Mouse (Mus musculus) MEL (cell line): ENCODE measurements around the gene Calhm3. TPM values are rescaled to one million over a fixed set of nuclear protein-coding genes. Genes with fewer than 3 reads are reported as not detected.

Experiments used
- DNase-seq: peaks from one replicate; pipeline ENCODE4 v3.0.0; 2011; ENCODE audit warnings: low read depth, low spot score
- H3K27ac ChIP-seq: 2 replicates; pipeline ENCODE4 v1.5.1; 2012; ENCODE audit warnings: low read depth, mild to moderate bottlenecking, control low read depth, low read length, moderate library complexity; ENCODE audit not compliant: control insufficient read depth
- H3K27me3 ChIP-seq, 2 experiments: fragments of 150-350 bp in 1 of 2; sonication (generic) in 1 of 2; 2 replicates each; pipeline ENCODE4 v1.6.1; 2012; ENCODE audit warnings: low read length in 2 of 2, mild to moderate bottlenecking in 2 of 2, improper control_type of control experiment in 1 of 2, moderate library complexity in 1 of 2; ENCODE audit not compliant: insufficient read depth in 2 of 2, control insufficient read depth in 1 of 2
- H3K36me3 ChIP-seq, 2 experiments: 2 replicates each; pipeline ENCODE4 v1.6.1; 2012 to 2014; ENCODE audit warnings: low read length in 2 of 2, improper control_type of control experiment in 1 of 2, inconsistent platforms in 1 of 2, mild to moderate bottlenecking in 1 of 2; ENCODE audit not compliant: insufficient read depth in 2 of 2, control insufficient read depth in 1 of 2
- H3K4me1 ChIP-seq, 2 experiments: fragments of 150-350 bp in 1 of 2; sonication (generic) in 1 of 2; 2 replicates each; pipeline ENCODE4 v1.6.1; 2012; ENCODE audit warnings: low read length in 2 of 2, improper control_type of control experiment in 1 of 2, mild to moderate bottlenecking in 1 of 2; ENCODE audit not compliant: insufficient read depth in 2 of 2, control insufficient read depth in 1 of 2
- H3K4me3 ChIP-seq, 2 experiments: fragments of 150-350 bp in 1 of 2; sonication (generic) in 1 of 2; 2 replicates each; pipeline ENCODE4 v1.5.1; 2012; ENCODE audit warnings: low read depth in 2 of 2, low read length in 2 of 2, mild to moderate bottlenecking in 2 of 2, moderate library complexity in 2 of 2, control low read depth in 1 of 2, improper control_type of control experiment in 1 of 2; ENCODE audit not compliant: control insufficient read depth in 1 of 2, insufficient read depth in 1 of 2
- H3K79me2 ChIP-seq: 2 replicates; pipeline ENCODE4 v1.6.1; 2012; ENCODE audit warnings: mild to moderate bottlenecking, low read length, moderate library complexity; ENCODE audit not compliant: control insufficient read depth, poor library complexity, insufficient read depth
- H3K9ac ChIP-seq: 2 replicates; pipeline ENCODE4 v1.6.1; 2012; ENCODE audit warnings: low read depth, mild to moderate bottlenecking, control low read depth, low read length, moderate library complexity; ENCODE audit not compliant: control insufficient read depth, poor library complexity, severe bottlenecking
- H3K9me3 ChIP-seq: fragments of 150-350 bp; sonication (generic); replicated peaks from 2 replicates; pipeline ENCODE4 v1.6.1; 2012; ENCODE audit warnings: mild to moderate bottlenecking, low read length, improper control_type of control experiment, moderate library complexity; ENCODE audit not compliant: insufficient read depth
- E2F4 ChIP-seq: IDR thresholded peaks from 2 replicates; pipeline ENCODE4 v1.6.1; 2011; ENCODE audit warnings: low read depth, low read length, improper control_type of control experiment, borderline replicate concordance
- ELF1 ChIP-seq: IDR thresholded peaks from 2 replicates; pipeline ENCODE4 v1.6.1; 2014; ENCODE audit warnings: low read depth, mild to moderate bottlenecking, inconsistent platforms, low read length, improper control_type of control experiment, moderate library complexity
- EP300 ChIP-seq, 2 experiments: IDR thresholded peaks; 2 replicates each; pipeline ENCODE4 v1.6.1; 2011; ENCODE audit warnings: improper control_type of control experiment in 2 of 2, low read length in 2 of 2, low read depth in 1 of 2, mild to moderate bottlenecking in 1 of 2
- HCFC1 ChIP-seq: IDR thresholded peaks from 2 replicates; pipeline ENCODE4 v1.6.1; 2012; ENCODE audit warnings: low read depth, mild to moderate bottlenecking, inconsistent platforms, low read length, improper control_type of control experiment, moderate library complexity
- JUND ChIP-seq: IDR thresholded peaks from 2 replicates; pipeline ENCODE4 v1.6.1; 2011; ENCODE audit warnings: low read depth, mild to moderate bottlenecking, improper control_type of control experiment, low read length
- KAT2A ChIP-seq: conservative IDR thresholded peaks from 2 replicates; pipeline ENCODE4 v1.6.1; 2012; ENCODE audit warnings: low read depth, low read length, improper control_type of control experiment, inconsistent platforms
- MAFK ChIP-seq: IDR thresholded peaks from 2 replicates; pipeline ENCODE4 v1.6.1; 2011; ENCODE audit warnings: low read depth, mild to moderate bottlenecking, low read length, improper control_type of control experiment, borderline replicate concordance
- MAX ChIP-seq: IDR thresholded peaks from 2 replicates; pipeline ENCODE4 v1.6.1; 2011; ENCODE audit warnings: low read length, improper control_type of control experiment
- MAZ ChIP-seq: IDR thresholded peaks from 2 replicates; pipeline ENCODE4 v1.6.1; 2012; ENCODE audit warnings: low read depth, mild to moderate bottlenecking, inconsistent platforms, low read length, improper control_type of control experiment
- MYB ChIP-seq: IDR thresholded peaks from 2 replicates; pipeline ENCODE4 v1.6.1; 2011; ENCODE audit warnings: mild to moderate bottlenecking, low read depth, low read length, improper control_type of control experiment
- MYC ChIP-seq: IDR thresholded peaks from 2 replicates; pipeline ENCODE4 v1.6.1; 2011; ENCODE audit warnings: low read depth, mild to moderate bottlenecking, low read length, improper control_type of control experiment, moderate library complexity
- POLR2A ChIP-seq, 2 experiments: IDR thresholded peaks; 2 replicates each; pipeline ENCODE4 v1.6.1; 2011 to 2012; ENCODE audit warnings: low read length in 2 of 2, mild to moderate bottlenecking in 2 of 2, control low read depth in 1 of 2, improper control_type of control experiment in 1 of 2, low read depth in 1 of 2, moderate library complexity in 1 of 2; ENCODE audit not compliant: control insufficient read depth in 1 of 2, insufficient read depth in 1 of 2, poor library complexity in 1 of 2
- POLR2AphosphoS5 ChIP-seq: IDR thresholded peaks from 2 replicates; pipeline ENCODE4 v1.6.1; 2012; ENCODE audit warnings: low read depth, borderline replicate concordance, mild to moderate bottlenecking, inconsistent platforms, low read length, moderate library complexity, mixed read lengths
- RAD21 ChIP-seq: IDR thresholded peaks from 2 replicates; pipeline ENCODE4 v1.6.1; 2011; ENCODE audit warnings: mild to moderate bottlenecking, low read depth, low read length, improper control_type of control experiment
- SMC3 ChIP-seq: IDR thresholded peaks from 2 replicates; pipeline ENCODE4 v1.6.1; 2011; ENCODE audit warnings: low read depth, low read length, improper control_type of control experiment
- TBP ChIP-seq: IDR thresholded peaks from 2 replicates; pipeline ENCODE4 v1.8.0; 2011; ENCODE audit warnings: low read depth, low read length, improper control_type of control experiment
- TCF12 ChIP-seq: IDR thresholded peaks from 2 replicates; pipeline ENCODE4 v1.6.1; 2014; ENCODE audit warnings: low read depth, mild to moderate bottlenecking, inconsistent platforms, low read length, improper control_type of control experiment, moderate library complexity
- USF1 ChIP-seq: IDR thresholded peaks from 2 replicates; pipeline ENCODE4 v1.6.1; 2014; ENCODE audit warnings: low read depth, mild to moderate bottlenecking, inconsistent platforms, low read length, improper control_type of control experiment, moderate library complexity
- USF2 ChIP-seq, 2 experiments: IDR thresholded peaks; 2 replicates each; pipeline ENCODE4 v1.6.1; 2011 to 2012; ENCODE audit warnings: improper control_type of control experiment in 2 of 2, low read length in 2 of 2, borderline replicate concordance in 1 of 2, inconsistent platforms in 1 of 2, low read depth in 1 of 2, mild to moderate bottlenecking in 1 of 2; ENCODE audit not compliant: insufficient read depth in 1 of 2
- ZC3H11A ChIP-seq: IDR thresholded peaks from 2 replicates; pipeline ENCODE4 v1.6.1; 2012; ENCODE audit warnings: low read depth, mild to moderate bottlenecking, inconsistent platforms, low read length, improper control_type of control experiment
- ZKSCAN1 ChIP-seq: IDR thresholded peaks from 2 replicates; pipeline ENCODE4 v1.6.1; 2012; ENCODE audit warnings: low read depth, mild to moderate bottlenecking, inconsistent platforms, low read length, improper control_type of control experiment, moderate library complexity
- ZMIZ1 ChIP-seq: IDR thresholded peaks from 2 replicates; pipeline ENCODE4 v1.6.1; 2012; ENCODE audit warnings: low read depth, mild to moderate bottlenecking, inconsistent platforms, low read length, improper control_type of control experiment, moderate library complexity
- polyA plus RNA-seq, 2 experiments: library from polyadenylated mRNA; stranded (reverse) in 1 of 2; unstranded in 1 of 2; fragments of >175 nt in 1 of 2; fragments of >200 nt in 1 of 2; gene quantifications; 2 replicates each; pipeline versions ENCODE4 v1.2.1 to v1.2.4; 2012; ENCODE audit warnings: low replicate concordance in 2 of 2, low read depth in 1 of 2; ENCODE audit not compliant: insufficient read length in 2 of 2, insufficient read depth in 1 of 2, missing spikeins in 1 of 2
- total RNA-seq: library from RNA; depleted of rRNA; stranded (reverse); fragments of 300-350 nt; gene quantifications from 2 replicates; pipeline ENCODE4 v1.2.3, GENCODE M21; 2012

Gene Calhm3
- total and polyA plus RNA-seq, 3 experiments = not detected

DNA sequence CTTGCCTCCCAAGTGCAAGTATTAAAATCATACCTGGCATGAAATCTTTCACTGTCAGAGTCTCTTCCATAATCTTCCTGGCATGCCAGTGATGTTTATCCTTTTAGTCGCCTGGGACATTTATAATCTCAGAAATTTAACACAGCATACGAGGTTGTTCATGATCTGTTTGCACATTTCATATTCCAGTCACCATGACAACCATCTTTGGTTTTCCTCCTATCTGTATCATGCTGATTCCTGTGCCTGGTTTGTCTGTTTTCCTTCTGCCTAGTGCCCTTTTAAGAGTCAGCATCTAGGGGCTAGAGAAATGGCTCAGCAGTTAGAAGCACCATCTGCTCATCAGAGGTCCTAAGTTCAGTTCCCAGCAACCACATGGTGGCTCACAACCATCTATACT lies 38.9 kb downstream of the Calhm3 start:
- no peak for DNase-seq
- Histone ChIP-seq H3K9ac (no peak overlapping the region), H3K27me3 (no peaks in the 10 kb centered on the region), H3K27ac (no peak overlapping the region), H3K79me2 (no peaks in the 10 kb centered on the region), H3K4me1 (no peaks in the 10 kb centered on the region; a peak in 1 of 4 replicates), H3K4me3 (no peak overlapping the region), H3K9me3 (no peaks in the 10 kb centered on the region), H3K36me3 (peaks cover 0 to 36% of the 10 kb centered on the region in 2 experiments; a peak in 2 of 4 replicates)
- TF ChIP-seq ZC3H11A (no peak), MAX (no peak), SMC3 (no peak), MYB (no peak), USF2 (IDR thresholded peaks at IDR 0.05; ENCODE audit: borderline replicate concordance in 1 of 2, insufficient read depth in 1 of 2, low read depth in 1 of 2, low read length in 2 of 2) (no peak), MAZ (no peak)

GRCm38 (mm10) chr19:47104641-47105271 lies 52.8 kb downstream of the Calhm3 start:
- Histone ChIP-seq H3K9me3 (no peaks in the 10 kb centered on the region), H3K27me3 (no peaks in the 10 kb centered on the region), H3K4me1 (no peaks in the 10 kb centered on the region), H3K9ac (no peak overlapping the region), H3K79me2 (no peaks in the 10 kb centered on the region), H3K36me3 (peaks cover 0 to 54% of the 10 kb centered on the region in 2 experiments; a peak in 2 of 4 replicates), H3K27ac (no peak overlapping the region), H3K4me3 (no peak overlapping the region)
- no peak for DNase-seq
- TF ChIP-seq MYC = no peak
- no peak for TF ChIP-seq RAD21
- no peak for TF ChIP-seq MAFK
- no peak for TF ChIP-seq KAT2A
- no peak for TF ChIP-seq ZKSCAN1
- no peak for TF ChIP-seq TBP
- TF ChIP-seq JUND = no peak
- TF ChIP-seq ELF1 = no peak
- no peak for TF ChIP-seq EP300 (IDR thresholded peaks at IDR 0.05; ENCODE audit: low read depth in 1 of 2, low read length in 2 of 2)
- no peak for TF ChIP-seq ZC3H11A
- no peak for TF ChIP-seq E2F4
- no peak for TF ChIP-seq POLR2AphosphoS5
- TF ChIP-seq HCFC1 = no peak
- TF ChIP-seq USF1 = no peak
- no peak for TF ChIP-seq MYB
- no peak for TF ChIP-seq ZMIZ1
- TF ChIP-seq TCF12 = no peak
- no peak for TF ChIP-seq POLR2A (IDR thresholded peaks at IDR 0.05; ENCODE audit: control insufficient read depth in 1 of 2, insufficient read depth in 1 of 2, low read depth in 1 of 2, low read length in 2 of 2, poor library complexity in 1 of 2)
